Mouse (Mus musculus) midbrain, postnatal 0 days (tissue): Measurements from ENCODE around the gene Mycbp2. TPM values are rescaled to one million over a fixed set of nuclear protein-coding genes. Genes with fewer than 3 reads are reported as not detected.
A peak's percentile ranks its signal among the peaks of the same experiment; 100 is the strongest.

ENCODE experiments used
- ATAC-seq: fragments of 200-750 bp; cut with Nextera tagmentation; 2 replicates; pipeline ENCODE4 v1.8.0; 2017; ENCODE audit warnings: moderate number of reproducible peaks, mild to moderate bottlenecking, moderate TSS enrichment, moderate library complexity; ENCODE audit not compliant: low FRiP score
- DNase-seq: peaks from one replicate; pipeline ENCODE4 v3.0.0-alpha.2; 2015; ENCODE audit warnings: low spot score
- H3K27ac ChIP-seq: fragments of 300-500 bp; sonication (generic); 2 replicates; pipeline ENCODE4 v1.5.1; 2014; ENCODE audit warnings: low read depth, mild to moderate bottlenecking, low read length, mixed read lengths
- H3K27me3 ChIP-seq: fragments of 300-500 bp; sonication (generic); 2 replicates; pipeline ENCODE4 v1.6.1; 2014; ENCODE audit warnings: low read length, control low read depth, mixed read lengths; ENCODE audit not compliant: insufficient read depth
- H3K36me3 ChIP-seq: fragments of 300-500 bp; sonication (generic); 2 replicates; pipeline ENCODE4 v1.6.1; 2014; ENCODE audit warnings: low read length, control low read depth, mixed read lengths; ENCODE audit not compliant: insufficient read depth
- H3K4me1 ChIP-seq: fragments of 300-500 bp; sonication (generic); 2 replicates; pipeline ENCODE4 v1.6.1; 2014; ENCODE audit warnings: mild to moderate bottlenecking, control low read depth, antibody characterized with exemption, low read length, mixed read lengths; ENCODE audit not compliant: insufficient read depth
- H3K4me2 ChIP-seq: fragments of 300-500 bp; sonication (generic); 2 replicates; pipeline ENCODE4 v1.6.1; 2014; ENCODE audit warnings: low read depth, mild to moderate bottlenecking, low read length, mixed read lengths; ENCODE audit not compliant: poor library complexity, severe bottlenecking
- H3K4me3 ChIP-seq: fragments of 300-500 bp; sonication (generic); 2 replicates; pipeline ENCODE4 v1.5.1; 2014; ENCODE audit warnings: low read depth, mild to moderate bottlenecking, low read length, moderate library complexity
- H3K9ac ChIP-seq: fragments of 300-500 bp; sonication (generic); replicated peaks from 2 replicates; pipeline ENCODE4 v1.6.1; 2014; ENCODE audit warnings: mild to moderate bottlenecking, low read length, moderate library complexity, mixed read lengths; ENCODE audit not compliant: poor library complexity, severe bottlenecking
- H3K9me3 ChIP-seq: fragments of 300-500 bp; sonication (generic); 2 replicates; pipeline ENCODE4 v1.6.1; 2016; ENCODE audit warnings: low read length, control low read depth
- CTCF ChIP-seq: IDR thresholded peaks from 2 replicates; pipeline ENCODE4 v1.5.1; 2016; ENCODE audit warnings: antibody characterized with exemption, mild to moderate bottlenecking
- WGBS: fragments of 180-500 bp; shearing (Covaris S2); extraction: QIAGEN DNeasy Blood & Tissue Kit; methylation state at CpG from one replicate; pipeline ENCODE4 v1.1.7; 2014; 5-methylcytosine and 5-hydroxymethylcytosine counted together
- polyA plus RNA-seq: library from polyadenylated mRNA; unstranded; fragments of >200 nt; fragmentation: Nextera tagmentation; extraction: Ambion mirVana; gene quantifications from 2 replicates; pipeline ENCODE4 v1.2.1, GENCODE M21; 2015
- total RNA-seq: library from RNA; depleted of rRNA; stranded (reverse); fragments of >200 nt; gene quantifications from 2 replicates; pipeline ENCODE4 v1.2.3, GENCODE M21; 2014

Gene Mycbp2
- total and polyA plus RNA-seq, 2 experiments from 2014 or later, result 64.2 to 110 TPM

DNA sequence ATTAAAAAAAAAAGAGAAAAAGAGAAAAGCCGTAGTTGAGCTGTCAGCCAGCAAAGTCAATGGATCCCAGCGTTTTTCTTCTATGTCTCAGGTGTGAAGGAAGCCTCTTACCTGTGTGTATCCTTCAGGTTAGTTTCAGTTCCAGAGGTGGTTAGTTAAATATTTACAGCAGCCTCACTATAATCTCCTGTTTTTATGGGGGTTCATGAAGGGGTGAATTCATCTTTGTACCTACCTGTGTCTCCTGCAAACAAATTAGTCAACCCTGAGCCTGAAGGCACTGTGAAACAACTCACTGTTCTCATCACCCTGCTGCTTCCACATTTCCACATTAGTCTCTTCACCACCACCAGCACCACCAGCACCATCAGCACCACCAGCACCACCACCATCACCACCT is 240.3 kb downstream of the Mycbp2 start:
- no peak overlapping the region for H3K9ac ChIP-seq
- H3K9me3 ChIP-seq, result no peaks in the 10 kb centered on the region
- H3K4me2 ChIP-seq, result no peak overlapping the region
- no peak overlapping the region for H3K27ac ChIP-seq
- no peak for TF ChIP-seq CTCF
- 96% methylated on average over 2 of the region's 2 CpGs for WGBS
- no peaks in the 10 kb centered on the region for H3K27me3 ChIP-seq
- no peaks in the 10 kb centered on the region for H3K4me1 ChIP-seq
- H3K36me3 ChIP-seq, result no peaks in the 10 kb centered on the region
- H3K4me3 ChIP-seq, result no peak overlapping the region
- DNase-seq (no peak), ATAC-seq (no peak)

DNA sequence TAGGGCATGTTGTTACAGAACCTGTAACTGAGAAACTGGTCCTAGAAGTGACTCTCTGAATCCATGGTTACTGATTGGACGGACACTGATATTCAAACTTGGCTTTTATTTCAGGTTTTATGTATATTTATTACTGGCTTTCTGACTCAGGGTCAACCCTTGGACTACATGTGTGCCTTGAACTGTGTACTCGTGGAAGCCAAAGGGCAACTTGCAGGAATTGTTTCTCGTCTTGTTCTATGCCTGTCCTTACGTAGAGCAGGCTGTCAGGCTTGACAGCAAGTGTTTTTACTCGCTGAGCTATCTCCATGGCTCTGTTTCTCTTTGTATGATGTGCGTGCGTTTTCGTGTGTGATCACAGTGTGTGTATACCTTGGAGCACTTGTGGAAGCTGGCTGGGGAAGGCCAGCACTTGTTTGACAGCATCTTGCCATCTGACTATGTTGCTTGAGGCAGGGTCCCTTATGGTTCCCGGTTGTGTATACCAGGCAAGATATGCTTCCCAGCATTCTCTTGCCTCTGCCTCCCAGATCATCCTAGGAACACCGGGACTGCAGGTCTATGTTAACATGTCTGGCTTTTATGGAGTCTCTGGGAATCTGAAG is 243.8 kb downstream of the Mycbp2 start:
- DNase-seq (no peak), ATAC-seq (no peak)
- no peaks in the 10 kb centered on the region for H3K36me3 ChIP-seq
- no peak overlapping the region for H3K4me2 ChIP-seq
- no peak for TF ChIP-seq CTCF
- 86% methylated on average over 10 of the region's 10 CpGs for WGBS
- H3K9me3 ChIP-seq, result no peaks in the 10 kb centered on the region
- H3K4me3 ChIP-seq, result no peak overlapping the region
- no peak overlapping the region for H3K27ac ChIP-seq
- H3K27me3 ChIP-seq, result no peaks in the 10 kb centered on the region
- H3K4me1 ChIP-seq, result no peaks in the 10 kb centered on the region
- H3K9ac ChIP-seq, result no peak overlapping the region

DNA sequence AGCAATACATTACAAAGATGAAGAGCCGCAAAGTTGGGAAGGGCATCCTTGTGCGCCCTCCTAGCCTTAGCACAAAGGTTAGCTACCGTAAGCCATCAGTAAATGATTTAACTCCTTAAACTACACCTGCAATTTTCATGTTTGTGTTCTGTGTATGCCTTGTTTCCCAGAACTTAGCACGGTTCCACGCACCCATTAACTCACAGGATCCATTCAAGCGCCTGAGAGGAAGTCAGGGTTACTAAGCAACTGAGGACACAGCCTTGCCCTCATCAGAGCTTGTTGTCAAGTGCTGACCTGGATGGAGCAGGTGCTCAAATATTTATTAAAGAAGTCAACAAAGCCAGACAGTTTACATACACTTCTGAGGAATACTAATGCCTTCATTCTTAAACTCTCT is 244.4 kb downstream of the Mycbp2 start:
- H3K36me3 ChIP-seq, result no peaks in the 10 kb centered on the region
- peaks cover 2% of the 10 kb centered on the region; the same call in 1 of the 2 replicates for H3K4me1 ChIP-seq
- DNase-seq, result no peak
- no peak for ATAC-seq
- H3K27me3 ChIP-seq, result no peaks in the 10 kb centered on the region
- no peak overlapping the region for H3K4me3 ChIP-seq
- H3K9ac ChIP-seq, result no peak overlapping the region
- no peak for TF ChIP-seq CTCF
- 77% methylated on average over 6 of the region's 6 CpGs for WGBS
- H3K9me3 ChIP-seq, result no peaks in the 10 kb centered on the region
- H3K4me2 ChIP-seq, result no peak overlapping the region
- no peak overlapping the region for H3K27ac ChIP-seq

DNA sequence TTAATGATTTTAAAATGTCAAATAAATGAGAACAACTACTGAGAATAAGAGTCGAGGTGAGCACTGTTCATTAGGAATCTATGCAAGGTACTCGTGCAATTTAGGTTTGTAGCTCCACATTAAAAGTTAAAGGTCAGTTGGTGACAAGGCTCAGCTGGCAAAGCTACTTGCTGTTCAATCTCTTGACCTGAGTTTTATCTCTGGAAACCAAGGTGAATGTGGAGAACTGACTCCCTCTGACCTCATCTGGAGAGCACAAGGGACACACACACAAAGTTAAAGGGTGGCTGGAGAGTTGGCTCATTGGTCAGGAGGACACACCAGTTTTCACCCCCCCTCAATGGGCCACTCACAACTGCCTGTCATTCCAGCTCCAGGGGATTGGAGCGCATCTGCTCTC is 245.4 kb downstream of the Mycbp2 start:
- H3K27ac ChIP-seq, result no peak overlapping the region
- DNase-seq (no peak), ATAC-seq (no peak)
- no peaks in the 10 kb centered on the region for H3K36me3 ChIP-seq
- no peaks in the 10 kb centered on the region for H3K9me3 ChIP-seq
- no peak overlapping the region for H3K4me2 ChIP-seq
- peaks cover 11% of the 10 kb centered on the region for H3K4me1 ChIP-seq
- no peak overlapping the region for H3K9ac ChIP-seq
- no peaks in the 10 kb centered on the region for H3K27me3 ChIP-seq
- no peak for TF ChIP-seq CTCF
- WGBS, result 86% methylated on average over 3 of the region's 3 CpGs
- H3K4me3 ChIP-seq, result no peak overlapping the region

DNA sequence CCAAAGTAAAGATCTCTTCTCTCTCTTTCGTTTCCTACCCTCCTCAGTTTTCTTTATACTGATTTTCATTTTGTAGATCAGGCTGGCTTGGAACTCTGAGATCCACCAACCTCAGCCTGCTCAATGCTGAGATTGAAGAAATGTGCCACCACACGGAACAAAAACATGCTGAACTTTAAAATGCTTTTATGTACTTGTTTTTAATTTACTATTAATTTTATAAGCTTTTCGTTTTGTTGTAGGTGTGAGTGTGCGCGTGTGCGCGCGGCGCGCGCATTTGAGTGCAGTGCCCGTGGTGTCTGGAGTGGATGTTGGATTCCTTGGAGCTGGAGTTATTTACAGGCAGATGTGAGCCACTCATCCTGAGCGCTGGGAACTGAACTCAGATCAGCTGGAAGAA is 246.3 kb downstream of the Mycbp2 start:
- TF ChIP-seq CTCF, result no peak
- H3K9me3 ChIP-seq, result no peaks in the 10 kb centered on the region
- H3K4me3 ChIP-seq, result no peak overlapping the region
- H3K27ac ChIP-seq, result no peak overlapping the region
- ATAC-seq (no peak), DNase-seq (no peak)
- peaks cover 14% of the 10 kb centered on the region for H3K4me1 ChIP-seq
- H3K36me3 ChIP-seq, result no peaks in the 10 kb centered on the region
- H3K4me2 ChIP-seq, result no peak overlapping the region
- no peaks in the 10 kb centered on the region for H3K27me3 ChIP-seq
- no peak overlapping the region for H3K9ac ChIP-seq
- 87% methylated on average over 13 of the region's 13 CpGs for WGBS

DNA sequence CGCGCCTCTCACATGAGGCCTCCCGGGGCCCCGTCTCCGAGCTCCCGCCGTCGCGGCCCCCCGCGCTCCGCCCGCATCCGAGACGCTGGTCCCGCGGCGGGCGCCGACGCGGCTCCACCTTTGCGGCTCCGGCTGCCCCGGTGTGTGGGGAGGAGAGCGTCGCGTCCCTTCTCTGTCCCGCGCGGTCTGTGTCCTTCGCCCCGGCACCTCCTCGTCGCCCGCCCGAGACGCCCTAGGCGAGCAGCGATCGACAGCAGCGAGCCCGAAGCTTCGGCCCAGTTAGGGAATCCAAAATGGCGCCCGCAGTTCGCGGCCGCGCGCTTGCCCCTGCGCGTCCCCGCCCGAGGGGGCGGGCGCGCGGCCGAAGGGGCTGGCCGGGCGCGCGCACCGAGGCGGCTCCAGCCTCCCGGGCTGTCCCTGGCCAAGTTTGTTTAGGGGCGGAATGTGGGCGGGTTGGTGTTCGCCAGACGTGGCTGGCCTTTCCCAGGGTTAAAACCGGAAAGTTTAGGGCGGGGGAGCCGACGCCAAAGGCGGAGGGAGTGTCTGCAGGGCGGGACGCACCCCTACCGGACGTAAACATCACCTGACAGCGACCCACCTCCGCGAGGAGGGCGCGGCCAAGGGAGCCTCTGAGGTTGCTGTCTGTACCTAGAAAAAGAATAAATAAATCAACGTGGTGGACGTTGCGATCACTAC is 247.2 kb downstream of the Mycbp2 start, which contains the start of gene Fbxl3:
TSS of gene Fbxl3 (minus strand) at position 329 of the 696 bp plus-strand sequence.
- ATAC-seq, result peak; percentile 86
- DNase-seq, result peak; percentile 90
- WGBS, result under 1% methylated on average over 67 of the region's 88 CpGs
- peak within 1 kb of the TSS; percentile 71 for H3K4me2 ChIP-seq
- peak within 1 kb of the TSS; percentile 95 for H3K4me3 ChIP-seq
- H3K9ac ChIP-seq, result peak within 1 kb of the TSS; percentile 96
- no peaks in the 10 kb centered on the region for H3K27me3 ChIP-seq
- peaks cover 14% of the 10 kb centered on the region for H3K4me1 ChIP-seq
- no peaks in the 10 kb centered on the region for H3K9me3 ChIP-seq
- no peaks in the 10 kb centered on the region for H3K36me3 ChIP-seq
- no peak for TF ChIP-seq CTCF
- H3K27ac ChIP-seq, result peak within 1 kb of the TSS; percentile 95
